In the genomic region with DNA sequence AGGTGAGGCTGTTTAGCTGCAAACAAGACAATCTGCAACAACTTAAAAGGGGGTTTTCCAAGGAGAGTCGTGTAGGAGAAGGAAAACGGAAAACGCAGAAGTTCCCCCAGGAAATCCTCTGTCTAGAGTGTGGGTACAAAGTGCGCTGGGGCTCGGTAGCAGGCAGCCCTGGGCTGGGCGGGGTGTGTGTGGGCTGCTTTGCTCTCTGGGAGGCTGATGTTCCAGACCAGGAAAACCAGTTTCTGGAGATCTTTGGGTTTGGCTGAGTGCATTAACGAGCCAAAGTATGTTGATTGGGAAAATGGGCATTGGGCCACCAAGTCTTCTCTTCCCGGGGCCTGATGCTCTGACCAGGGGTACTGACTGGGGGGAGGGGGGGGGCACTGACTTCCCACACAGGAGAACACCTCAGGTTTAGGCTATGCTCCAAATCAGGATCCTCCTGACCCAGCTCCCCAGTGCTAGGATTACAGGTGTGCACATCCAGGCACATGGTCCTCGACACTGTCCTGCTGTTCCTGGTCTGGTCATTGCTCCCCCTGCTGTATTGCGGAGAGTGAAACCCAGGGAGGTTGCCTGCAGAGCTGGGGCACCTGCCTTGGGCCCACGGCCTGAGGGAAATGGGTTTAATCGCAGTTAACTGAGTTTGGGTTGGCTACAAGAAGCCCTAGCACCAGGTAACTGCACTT, we compare ENCODE assay signal across 19 mouse cellular contexts. TPM values are rescaled to one million over a fixed set of nuclear protein-coding genes. Genes with fewer than 3 reads are reported as not detected.
DNase-seq lines count a peak whose midpoint lies in the region; ATAC-seq lines count a peak whose summit lies in the region.
"Had no signal": no experiment of that assay in that cellular context is flagged by ENCODE, and none has a peak within 500 bp of the region (broad histone marks: within the 10 kb centered on the region; RNA-seq: fewer than 3 reads in every experiment).

No protein-coding gene starts in this region.

- no peaks in the 10 kb centered on the region for H3K9me3 ChIP-seq in kidney, embryonic 16.5 days (ENCODE audit: low read length)
- H3K9me3 ChIP-seq: hindbrain, embryonic 12.5 days had no signal

- no peak for ATAC-seq in kidney, embryonic 16.5 days (ENCODE audit: low FRiP score, low TSS enrichment)
- peak; percentile 34 for ATAC-seq in CD4-positive, CD25-positive, alpha-beta regulatory T cell, adult 4 months
- ATAC-seq: activated CD4-positive, CD25-positive, alpha-beta regulatory T cell, adult 4 months; liver, postnatal 0 days had no signal

- H3K4me2 ChIP-seq in kidney, embryonic 16.5 days (replicated peaks; ENCODE audit: low read depth, low read length), result no peak overlapping the region
- H3K4me2 ChIP-seq: hindbrain, embryonic 12.5 days had no signal

- H3K4me1 ChIP-seq in kidney, embryonic 16.5 days (ENCODE audit: insufficient read depth, low read length), result peaks cover 21% of the 10 kb centered on the region; the same call in 1 of the 2 replicates

- peak; percentile 42 for DNase-seq in kidney, postnatal 10 days
- DNase-seq in R1 (ENCODE audit: low read depth, low spot score), result peak; percentile 70
- peak; percentile 28 to 54 for DNase-seq in kidney, postnatal 36 days
- no peak for DNase-seq in left cerebral cortex, adult 11 months (ENCODE audit: low spot score)
- DNase-seq in cerebellum, adult 18-20 months, result no peak
- DNase-seq in adrenal gland, postnatal 14 days, result no peak
- DNase-seq: cerebellum, postnatal 25 days; liver, postnatal 0 days; right cerebral cortex, postnatal 14 days had no signal

- no peak overlapping the region for H3K27ac ChIP-seq in kidney, embryonic 16.5 days (ENCODE audit: low read length)
- H3K27ac ChIP-seq: hindbrain, embryonic 12.5 days had no signal

- WGBS in kidney, embryonic 16.5 days, result 59% methylated on average over 12 of the region's 12 CpGs

- no peaks in the 10 kb centered on the region for H3K36me3 ChIP-seq in kidney, embryonic 16.5 days (ENCODE audit: insufficient read depth, low read length)
- H3K36me3 ChIP-seq: hindbrain, embryonic 12.5 days had no signal

- H3K9ac ChIP-seq in kidney, embryonic 16.5 days (replicated peaks; ENCODE audit: low read length), result no peak overlapping the region
- H3K9ac ChIP-seq: hindbrain, embryonic 12.5 days; liver, postnatal 0 days had no signal

- H3K4me3 ChIP-seq in kidney, embryonic 16.5 days (ENCODE audit: low read length), result no peak overlapping the region
- H3K4me3 ChIP-seq: hindbrain, embryonic 12.5 days had no signal

- H3K27me3 ChIP-seq in kidney, embryonic 16.5 days (ENCODE audit: insufficient read depth, low read length), result no peaks in the 10 kb centered on the region
- H3K27me3 ChIP-seq: hindbrain, embryonic 12.5 days had no signal

RNA-seq across cellular contexts. Expression of a gene that starts 28.0 kb away (rescaled TPM):
- polyA plus RNA-seq in kidney, embryonic 16.5 days (2015; fragmentation: Nextera tagmentation; extraction: Ambion mirVana), result 0.82 and 0.89 TPM in 2 replicates
- polyA plus RNA-seq in CD4-positive, CD25-positive, alpha-beta regulatory T cell, adult 4 months (2017; shearing (Covaris generic)), result 100 to 1,000 TPM; 140 to 141 TPM
- 4.0 and 4.6 TPM in 2 replicates for total RNA-seq in adrenal gland, postnatal 14 days (2021)
- total RNA-seq: midbrain, postnatal 0 days had no signal

RNA-seq across cellular contexts. Expression of a gene that starts 44.7 kb away (rescaled TPM):
- polyA plus RNA-seq in kidney, embryonic 16.5 days (2015; fragmentation: Nextera tagmentation; extraction: Ambion mirVana), result 0.09 TPM in 1 of 2 replicates, not detected in the other
- not detected for polyA plus RNA-seq in CD4-positive, CD25-positive, alpha-beta regulatory T cell, adult 4 months (2017; shearing (Covaris generic))
- total RNA-seq in adrenal gland, postnatal 14 days (2021), result 0.11 TPM in 1 of 2 replicates, not detected in the other
- total RNA-seq: megakaryocyte-erythroid progenitor cell, adult 5-6 weeks; midbrain, postnatal 0 days had no signal
- polyA plus RNA-seq: activated CD4-positive, CD25-positive, alpha-beta regulatory T cell, adult 4 months; forebrain, embryonic 11.5 days; hindbrain, embryonic 12.5 days; large intestine, adult 2 months; limb, embryonic 11.5 days; liver, postnatal 0 days; midbrain, postnatal 0 days; thymus, postnatal 0 days had no signal

RNA-seq across cellular contexts. Expression of a gene that starts 55.6 kb away (rescaled TPM):
- 51.5 and 52.6 TPM in 2 replicates for polyA plus RNA-seq in kidney, embryonic 16.5 days (2015; fragmentation: Nextera tagmentation; extraction: Ambion mirVana)
- 10 to 100 TPM; 37.0 to 40.9 TPM for polyA plus RNA-seq in CD4-positive, CD25-positive, alpha-beta regulatory T cell, adult 4 months (2017; shearing (Covaris generic))
- total RNA-seq in adrenal gland, postnatal 14 days (2021), result 47.2 and 47.6 TPM in 2 replicates

Comparison
In these comparisons a context has a peak if more than half of its experiments do, and no peak if none do; other contexts are left out.
1. DNase-seq: peak in kidney, postnatal 10 days (single experiment), R1 (single experiment) and kidney, postnatal 36 days (2 of 2); none in left cerebral cortex, adult 11 months (single experiment), cerebellum, adult 18-20 months (0 of 2) and adrenal gland, postnatal 14 days (single experiment).
2. RNA of a gene that starts 28.0 kb away (polyA plus RNA-seq): 140 to 141 TPM in CD4-positive, CD25-positive, alpha-beta regulatory T cell, adult 4 months; 0.82 to 0.89 TPM in kidney, embryonic 16.5 days; every median in the first group is over 10 times any median in the second.